Mouse (Mus musculus): ENCODE measurements around the gene Atp5d. TPM values are rescaled to one million over a fixed set of nuclear protein-coding genes. Genes with fewer than 3 reads are reported as not detected.

Atp5d gene
- polyA plus RNA-seq, 1 experiment = 1,395 TPM

DNA sequence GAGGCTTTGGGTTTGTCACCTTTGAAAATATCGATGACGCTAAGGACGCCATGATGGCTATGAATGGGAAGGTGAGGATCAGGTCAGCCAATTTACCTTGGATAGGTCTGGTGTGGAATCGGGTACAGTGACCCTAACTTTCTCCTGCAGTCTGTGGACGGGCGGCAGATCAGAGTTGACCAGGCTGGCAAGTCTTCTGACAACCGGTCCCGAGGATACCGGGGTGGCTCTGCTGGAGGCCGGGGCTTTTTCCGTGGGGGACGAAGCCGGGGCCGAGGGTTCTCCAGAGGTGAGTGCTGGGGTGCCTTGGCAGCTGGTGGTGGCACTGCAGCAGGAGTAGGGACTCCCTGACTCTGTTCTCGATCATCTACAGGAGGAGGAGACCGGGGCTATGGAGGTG is 31.6 kb downstream of the Atp5d start:
- Histone ChIP-seq H3K27ac (replicated peaks; ENCODE audit: low read depth, low read length) (no peak overlapping the region), H3K4me3 (ENCODE audit: insufficient read depth, low read depth, low read length) (no peak overlapping the region), H3K4me1 (ENCODE audit: control insufficient read depth, insufficient read depth, insufficient read length, low read length) (peaks cover 4% of the 10 kb centered on the region; the same call in 1 of the 2 replicates)

DNA sequence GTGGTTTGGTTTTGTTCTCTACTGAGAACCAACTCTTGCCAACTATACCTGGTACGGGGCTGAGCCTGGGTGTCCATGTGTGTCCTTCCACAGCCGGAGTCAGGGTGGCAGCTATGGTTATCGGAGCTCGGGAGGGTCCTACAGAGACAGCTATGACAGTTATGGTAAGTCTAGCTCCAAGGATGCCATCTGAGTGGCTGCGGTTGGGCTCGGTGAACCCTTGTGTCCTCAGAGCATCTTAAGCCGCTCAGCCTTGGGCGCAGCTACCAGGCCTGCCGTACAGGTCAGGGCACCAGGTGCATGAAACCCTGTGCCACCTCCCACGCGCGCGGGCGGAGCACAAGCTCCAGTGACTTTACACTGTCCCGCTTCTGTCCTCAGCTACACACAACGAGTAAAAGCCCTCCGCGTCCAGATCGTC is 32.2 kb downstream of the Atp5d start:
- Histone ChIP-seq H3K4me1 (ENCODE audit: control insufficient read depth, insufficient read depth, insufficient read length, low read length) (peaks cover 4% of the 10 kb centered on the region; the same call in 1 of the 2 replicates), H3K4me3 (ENCODE audit: insufficient read depth, low read depth, low read length) (no peak overlapping the region), H3K27ac (replicated peaks; ENCODE audit: low read depth, low read length) (no peak overlapping the region)

DNA sequence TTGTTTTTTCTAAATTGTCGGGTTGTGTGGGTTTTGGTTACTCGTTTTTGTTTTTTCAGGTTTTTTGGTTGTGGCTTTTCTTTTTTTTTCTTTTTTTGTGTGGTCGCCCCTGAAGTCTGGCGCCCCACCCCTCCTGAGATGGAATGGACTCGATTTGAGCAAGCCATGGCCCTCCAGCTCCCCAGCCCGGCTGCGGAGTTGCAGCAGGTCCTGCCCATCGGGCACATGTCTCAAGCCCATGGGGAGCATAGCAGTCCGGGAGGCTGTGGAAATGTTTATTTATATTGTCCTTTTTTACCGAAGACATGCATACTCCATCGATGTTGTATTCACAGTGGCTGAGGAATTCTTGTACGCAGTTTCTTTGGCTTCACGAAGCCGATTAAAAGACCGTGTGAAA is 32.8 kb downstream of the Atp5d start:
- H3K27ac ChIP-seq (replicated peaks; ENCODE audit: low read depth, low read length) = no peak overlapping the region
- H3K4me1 ChIP-seq (ENCODE audit: control insufficient read depth, insufficient read depth, insufficient read length, low read length) = peaks cover 4% of the 10 kb centered on the region; the same call in 1 of the 2 replicates
- H3K4me3 ChIP-seq (ENCODE audit: insufficient read depth, low read depth, low read length) = no peak overlapping the region

DNA sequence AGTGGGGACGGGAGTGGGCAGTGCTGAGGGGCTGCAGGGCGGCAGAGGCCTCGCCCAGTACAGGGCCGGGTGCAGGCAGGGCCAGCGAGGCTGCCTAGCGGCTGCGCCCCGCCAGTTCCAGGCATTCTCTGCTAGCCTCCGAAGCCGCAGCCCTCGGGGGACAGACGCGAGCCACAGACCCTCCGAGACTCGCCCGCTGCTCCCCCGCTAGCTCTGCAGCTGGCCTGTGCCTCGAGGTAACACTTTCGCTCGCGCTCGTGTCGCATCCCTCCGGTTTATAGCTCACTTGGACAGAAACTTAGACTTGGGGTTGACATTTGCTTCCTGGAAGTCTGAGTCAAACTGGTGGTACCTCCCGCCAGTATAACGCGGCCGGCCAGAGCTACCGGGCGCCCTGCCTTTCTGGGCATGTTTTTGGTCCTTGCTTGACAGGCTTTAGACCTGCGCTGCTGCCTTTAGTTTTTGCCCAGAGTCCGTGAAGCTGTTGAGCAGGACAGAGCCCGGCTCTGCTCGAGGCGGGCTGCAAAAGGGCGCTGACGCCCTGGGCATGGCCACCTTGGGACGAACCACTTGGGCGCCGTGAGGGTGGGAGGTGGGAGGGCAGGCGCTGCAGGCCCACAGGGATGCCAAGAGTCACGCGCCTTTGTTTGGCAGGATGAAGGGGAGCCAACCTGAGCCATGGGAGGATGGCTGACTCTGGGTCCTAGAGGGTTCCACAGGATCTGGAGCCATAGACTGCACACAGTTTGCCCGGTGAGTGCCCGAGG is 33.5 kb downstream of the Atp5d start:
- H3K4me1 ChIP-seq (ENCODE audit: control insufficient read depth, insufficient read depth, insufficient read length, low read length) = peaks cover 4% of the 10 kb centered on the region; the same call in 1 of the 2 replicates
- H3K27ac ChIP-seq (replicated peaks; ENCODE audit: low read depth, low read length) = no peak overlapping the region; the same call in 1 of the 2 replicates
- H3K4me3 ChIP-seq (ENCODE audit: insufficient read depth, low read depth, low read length) = no peak overlapping the region; the same call in 1 of the 2 replicates

DNA sequence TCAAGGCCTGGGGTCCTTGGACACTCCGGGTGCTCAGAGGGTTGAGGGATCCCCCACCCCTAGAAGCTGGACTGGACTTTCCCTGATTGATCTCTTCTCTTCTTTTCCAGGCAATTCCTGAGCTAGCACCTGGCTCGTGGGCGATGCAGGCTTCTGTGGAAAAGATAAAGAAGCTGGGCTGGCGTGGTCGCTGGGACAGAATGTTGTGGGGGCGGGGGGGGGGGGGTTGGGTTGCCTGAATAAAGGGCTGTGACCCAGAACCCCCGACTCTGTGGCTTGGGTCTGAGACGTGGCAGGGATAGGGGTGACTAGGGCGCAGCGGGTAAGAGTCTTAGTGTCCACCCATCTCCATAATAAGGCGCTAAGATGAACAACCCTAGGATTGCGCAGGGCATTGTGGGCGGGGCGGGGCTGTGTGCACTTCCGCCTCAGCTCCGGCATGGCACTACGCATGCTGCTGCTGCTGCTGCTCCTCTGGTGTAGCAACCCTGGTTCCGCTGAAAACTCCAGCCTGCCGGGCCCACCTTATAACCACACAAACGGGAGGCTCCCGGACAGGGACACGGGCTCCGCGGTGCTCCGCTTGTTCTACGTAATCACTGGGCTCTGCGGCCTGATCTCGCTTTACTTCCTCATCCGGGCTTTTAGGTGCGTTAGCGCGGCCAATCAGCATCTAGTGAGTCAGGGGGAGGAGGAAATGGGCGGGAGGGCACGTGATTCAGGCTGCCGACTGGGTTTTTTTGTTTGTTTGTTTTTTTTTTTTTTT is 34.3 kb downstream of the Atp5d start, which contains the start of gene 1600002K03Rik:
Gene 1600002K03Rik (plus strand): TSS at position 418 of the 766 bp plus-strand sequence.
- Histone ChIP-seq H3K4me3 (ENCODE audit: insufficient read depth, low read depth, low read length) (peak within 1 kb of the TSS; percentile 82), H3K4me1 (ENCODE audit: control insufficient read depth, insufficient read depth, insufficient read length, low read length) (peaks cover 4% of the 10 kb centered on the region; the same call in 1 of the 2 replicates), H3K27ac (replicated peaks; ENCODE audit: low read depth, low read length) (peak within 1 kb of the TSS; percentile 84)

DNA sequence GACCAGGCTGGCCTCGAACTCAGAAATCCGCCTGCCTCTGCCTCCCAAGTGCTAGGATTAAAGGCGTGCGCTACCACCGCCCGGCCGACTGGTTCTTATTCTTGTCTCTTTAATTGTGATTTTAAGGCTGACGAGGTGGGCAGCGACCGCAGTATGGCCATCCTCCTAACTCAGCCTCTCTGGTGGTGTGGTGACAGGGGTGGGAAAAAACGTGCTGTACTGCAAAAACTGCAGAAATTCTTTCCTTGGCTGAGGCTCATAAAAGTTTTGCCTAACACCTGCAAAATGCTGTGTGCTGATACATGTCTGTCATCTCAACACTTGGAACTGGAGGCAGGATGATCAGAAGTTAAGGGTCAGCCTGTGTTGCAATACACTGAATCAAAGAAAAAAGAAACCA is 34.9 kb downstream of the Atp5d start:
- Histone ChIP-seq H3K4me3 (ENCODE audit: insufficient read depth, low read depth, low read length) (peak overlapping the region; percentile 82), H3K4me1 (ENCODE audit: control insufficient read depth, insufficient read depth, insufficient read length, low read length) (peaks cover 4% of the 10 kb centered on the region; the same call in 1 of the 2 replicates), H3K27ac (replicated peaks; ENCODE audit: low read depth, low read length) (peak overlapping the region; percentile 49)

DNA sequence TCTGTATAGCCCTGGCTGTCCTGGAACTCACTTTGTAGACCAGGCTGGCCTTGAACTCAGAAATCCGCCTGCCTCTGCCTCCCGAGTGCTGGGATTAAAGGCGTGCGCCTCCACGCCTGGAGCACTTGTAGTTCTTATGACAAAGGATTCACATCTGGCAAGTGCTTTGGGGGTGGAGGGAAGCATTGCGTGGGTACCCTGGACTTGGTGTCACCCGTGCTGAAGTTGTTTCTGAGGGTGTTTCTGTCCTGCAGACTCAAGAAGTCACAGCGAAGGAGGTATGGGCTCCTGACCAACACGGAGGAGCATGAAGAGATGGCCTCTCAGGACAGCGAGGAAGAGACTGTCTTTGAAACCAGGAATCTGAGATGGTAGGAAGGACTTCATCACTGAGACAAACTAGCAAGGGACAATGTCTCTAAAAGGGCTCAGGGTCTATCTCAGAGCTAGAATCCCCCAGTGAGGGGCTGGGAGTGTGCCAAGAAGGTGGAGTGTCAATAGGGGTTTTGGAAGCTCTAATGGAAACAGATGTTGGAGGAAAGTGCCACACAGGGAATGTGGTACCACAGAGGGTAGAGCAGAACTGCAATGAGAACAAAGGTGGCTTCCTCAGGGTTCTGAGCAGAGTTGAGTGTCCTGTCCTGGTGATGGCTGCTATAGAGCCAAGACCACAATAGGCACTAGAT is 35.7 kb downstream of the Atp5d start:
- Histone ChIP-seq H3K4me1 (ENCODE audit: control insufficient read depth, insufficient read depth, insufficient read length, low read length) (peaks cover 4% of the 10 kb centered on the region; the same call in 1 of the 2 replicates), H3K4me3 (ENCODE audit: insufficient read depth, low read depth, low read length) (no peak overlapping the region), H3K27ac (replicated peaks; ENCODE audit: low read depth, low read length) (no peak overlapping the region)

DNA sequence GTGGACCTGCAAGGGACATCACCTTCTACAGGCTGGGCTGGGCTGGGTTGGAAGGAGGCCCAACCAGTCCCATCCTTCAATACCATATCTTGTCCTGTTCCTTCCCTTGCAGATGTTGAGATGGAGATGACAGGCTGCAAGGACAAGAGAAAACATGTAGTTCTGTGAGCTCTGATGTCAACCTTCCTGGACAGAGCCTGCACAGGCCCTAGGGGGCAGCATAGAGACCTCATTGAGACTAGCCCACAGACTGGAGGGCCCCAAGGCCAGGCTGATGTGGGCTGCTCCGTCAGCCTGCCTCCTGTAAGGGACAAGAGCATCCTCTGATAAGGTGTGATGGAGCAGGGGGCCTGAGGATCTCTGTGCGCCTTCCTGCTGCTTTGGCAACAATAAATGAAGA is 36.3 kb downstream of the Atp5d start:
- Histone ChIP-seq H3K4me3 (ENCODE audit: insufficient read depth, low read depth, low read length) (no peak overlapping the region), H3K4me1 (ENCODE audit: control insufficient read depth, insufficient read depth, insufficient read length, low read length) (peaks cover 4% of the 10 kb centered on the region; the same call in 1 of the 2 replicates), H3K27ac (replicated peaks; ENCODE audit: low read depth, low read length) (no peak overlapping the region)

DNA sequence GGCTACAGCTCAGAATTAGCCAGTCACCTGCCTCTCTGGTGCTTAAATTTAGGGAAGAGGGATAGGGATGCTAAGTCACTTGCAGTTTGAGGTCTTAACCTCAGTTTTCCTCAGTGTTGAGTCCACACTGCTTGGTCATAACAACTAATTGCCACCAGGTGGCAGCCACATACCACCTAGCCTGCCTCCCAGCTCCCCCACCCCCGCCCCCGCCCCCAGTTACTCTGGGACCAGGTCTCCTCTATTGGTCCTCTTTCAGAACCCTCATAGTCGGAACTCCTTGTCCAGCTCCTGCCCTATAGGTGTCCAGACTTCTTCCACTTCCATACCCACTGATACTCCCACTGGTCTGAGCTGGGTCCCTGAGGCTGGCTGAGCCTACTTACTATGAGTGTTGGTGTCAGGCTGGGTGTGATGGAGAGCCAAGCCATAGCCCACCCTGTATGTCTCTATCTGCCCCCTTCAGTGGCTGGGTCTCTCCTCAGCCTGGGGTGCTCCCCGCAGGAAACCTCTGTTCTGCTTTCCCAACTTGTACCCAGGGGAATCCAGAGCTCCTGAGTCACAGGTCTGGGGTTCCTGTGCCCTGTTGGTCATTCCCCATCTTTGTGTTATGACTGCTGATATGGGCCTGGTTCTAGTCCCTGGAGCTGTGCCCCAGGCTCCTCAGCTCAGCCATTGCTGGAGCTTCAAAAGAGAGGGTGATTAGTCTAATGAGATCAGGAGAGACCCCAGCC is 37.3 kb downstream of the Atp5d start:
- Histone ChIP-seq H3K4me3 (ENCODE audit: insufficient read depth, low read depth, low read length) (no peak overlapping the region), H3K27ac (replicated peaks; ENCODE audit: low read depth, low read length) (no peak overlapping the region), H3K4me1 (ENCODE audit: control insufficient read depth, insufficient read depth, insufficient read length, low read length) (peaks cover 4% of the 10 kb centered on the region; the same call in 1 of the 2 replicates)

DNA sequence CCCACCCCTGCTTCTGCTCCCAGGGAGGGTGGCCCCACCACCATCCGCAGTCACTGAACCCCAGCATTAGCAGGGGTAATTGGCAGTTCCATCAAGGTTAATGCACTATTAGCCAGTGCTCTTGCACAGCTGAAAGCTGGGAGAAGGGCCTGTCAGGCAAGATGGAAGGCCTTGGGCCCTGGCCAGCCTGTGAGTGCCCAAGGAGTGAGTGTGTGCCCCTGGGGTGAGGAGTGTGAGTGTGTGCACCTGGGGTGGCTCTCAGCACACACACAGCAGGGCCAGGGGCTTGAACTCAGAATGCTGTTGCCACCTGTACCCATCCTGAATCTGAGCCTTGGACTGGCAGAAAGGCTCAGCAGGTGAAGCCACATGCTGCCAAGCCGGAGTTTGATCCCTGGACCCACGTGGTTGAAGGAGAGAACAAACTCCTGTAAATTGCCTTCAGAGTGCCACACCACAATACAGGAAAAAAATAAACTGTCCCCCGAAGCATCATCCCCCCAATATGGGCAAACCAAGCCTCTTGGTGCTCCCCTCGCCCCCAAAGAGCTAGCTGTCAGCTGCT is 37.9 kb downstream of the Atp5d start:
- Histone ChIP-seq H3K4me3 (ENCODE audit: insufficient read depth, low read depth, low read length) (no peak overlapping the region), H3K4me1 (ENCODE audit: control insufficient read depth, insufficient read depth, insufficient read length, low read length) (peaks cover 4% of the 10 kb centered on the region; the same call in 1 of the 2 replicates), H3K27ac (replicated peaks; ENCODE audit: low read depth, low read length) (no peak overlapping the region)

DNA sequence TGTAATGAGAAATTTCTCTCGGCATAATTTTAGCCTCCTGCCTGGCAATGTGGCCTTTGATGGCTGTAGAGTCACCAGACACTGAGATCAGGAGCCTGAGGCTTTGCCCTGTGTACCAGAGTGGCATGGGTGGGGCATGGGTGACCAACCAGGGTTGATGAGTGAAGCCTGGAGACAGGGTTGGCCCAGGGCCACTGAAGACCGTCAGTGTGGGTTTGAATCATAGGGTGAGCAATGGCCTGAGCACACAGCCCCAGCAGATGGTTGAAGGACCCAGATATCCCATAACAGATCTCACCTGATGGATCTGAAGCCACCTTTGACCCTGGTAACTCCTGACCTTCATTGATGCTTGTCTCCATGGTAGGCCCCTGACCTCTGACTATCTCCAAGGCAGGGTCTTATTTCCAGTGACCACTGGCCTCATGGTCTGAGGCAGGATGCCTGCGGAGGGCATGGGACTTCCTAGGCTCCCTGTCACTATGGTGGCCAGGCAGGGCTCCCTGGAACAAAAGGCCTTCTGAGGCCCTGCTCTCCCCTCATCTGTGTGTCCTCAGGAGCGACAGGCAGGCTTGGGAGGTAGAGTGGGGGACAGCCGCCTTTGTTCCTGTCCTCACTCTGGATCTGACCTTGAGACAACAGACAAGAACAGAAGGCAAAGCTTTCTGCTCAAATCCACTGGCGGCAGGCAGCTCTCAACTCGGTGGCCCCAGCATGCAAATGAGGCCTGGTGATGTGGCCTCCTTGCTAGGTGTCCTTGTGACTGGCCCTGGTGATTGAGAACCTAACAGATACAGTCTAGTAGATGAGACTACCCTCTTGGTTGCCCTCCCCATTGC is 39.2 kb downstream of the Atp5d start:
- H3K27ac ChIP-seq (replicated peaks; ENCODE audit: low read depth, low read length) = no peak overlapping the region

DNA sequence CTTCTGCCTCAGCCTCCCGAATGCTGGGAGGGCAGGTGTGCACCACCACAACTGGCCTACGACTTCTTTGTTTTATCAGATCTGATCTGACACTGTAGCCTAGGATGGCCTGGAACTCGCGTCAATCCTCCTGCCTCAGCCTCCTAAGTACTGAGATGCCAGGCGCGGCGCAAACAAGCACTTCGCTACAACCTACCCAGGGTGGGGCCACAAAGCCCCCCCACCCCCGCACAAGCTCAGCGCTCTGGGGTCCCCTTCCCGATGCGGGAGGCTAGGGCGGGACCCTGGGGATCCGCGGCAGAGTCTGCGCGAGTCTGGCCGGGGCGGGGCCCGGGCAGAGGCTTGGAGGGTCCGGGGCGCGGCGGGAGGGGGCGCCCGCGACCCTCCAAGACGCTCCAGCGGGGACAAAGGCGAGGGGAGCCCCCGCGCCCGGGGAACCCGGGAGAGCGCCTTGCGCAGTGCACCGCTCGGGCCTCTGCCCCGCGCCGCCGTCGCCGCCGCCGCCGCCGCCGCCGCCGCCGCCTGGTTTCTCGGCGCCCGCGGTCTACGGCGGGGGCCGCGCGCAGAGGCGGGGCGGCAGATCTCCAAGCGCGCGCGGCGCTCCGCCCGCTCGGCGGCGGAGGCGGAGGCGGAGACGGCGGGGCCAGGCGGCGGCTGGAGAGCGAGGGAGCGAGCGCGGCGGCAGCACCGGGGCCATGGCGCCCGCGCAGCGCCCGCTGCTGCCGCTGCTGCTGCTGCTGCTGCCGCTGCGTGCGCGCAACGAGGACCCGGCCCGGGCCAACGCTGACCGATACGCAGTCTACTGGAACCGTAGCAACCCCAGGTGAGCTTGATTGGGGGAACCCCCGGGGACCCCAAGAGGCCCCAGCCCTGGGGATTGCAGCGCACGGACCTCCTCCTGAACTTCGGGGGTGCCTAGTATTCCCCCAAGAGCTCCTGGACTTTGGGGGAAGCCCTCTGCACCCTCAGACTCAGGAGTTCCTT is 40.9 kb downstream of the Atp5d start, which contains the start of gene Efna2:
Gene Efna2 (plus strand): TSS at position 415 of the 984 bp plus-strand sequence.
- Histone ChIP-seq H3K27ac (replicated peaks; ENCODE audit: low read depth, low read length) (no peak within 1 kb of the TSS), H3K4me3 (ENCODE audit: insufficient read depth, low read depth, low read length) (peak within 1 kb of the TSS; percentile 64), H3K4me1 (ENCODE audit: control insufficient read depth, insufficient read depth, insufficient read length, low read length) (no peaks in the 10 kb centered on the region)

More for the DNA sequence above, 39.2 kb downstream of the Atp5d start:
- H3K4me1 ChIP-seq (ENCODE audit: control insufficient read depth, insufficient read depth, insufficient read length, low read length) = no peaks in the 10 kb centered on the region
- H3K4me3 ChIP-seq (ENCODE audit: insufficient read depth, low read depth, low read length) = no peak overlapping the region
